Mouse (Mus musculus): ENCODE measurements around the gene Mbl1. TPM values are rescaled to one million over a fixed set of nuclear protein-coding genes. Genes with fewer than 3 reads are reported as not detected.

The Mbl1 gene
- polyA plus RNA-seq (2014; fragmentation: Nextera tagmentation; extraction: Ambion mirVana): 6.7 and 8.0 TPM in 2 replicates

- Histone ChIP-seq H3K4me2 (peak within 1 kb of the TSS; percentile 21), H3K27me3 (replicated peaks; ENCODE audit: control insufficient read depth, insufficient read depth, low read length) (no peaks in the 10 kb centered on the region), H3K4me3 (ENCODE audit: low read depth, low read length) (no peak within 1 kb of the TSS), H3K36me3 (ENCODE audit: control insufficient read depth, insufficient read depth, low read length) (no peaks in the 10 kb centered on the region), H3K4me1 (replicated peaks; ENCODE audit: control insufficient read depth, insufficient read depth, low read length) (no peaks in the 10 kb centered on the region), H3K9me3 (ENCODE audit: control insufficient read depth, low read length) (no peaks in the 10 kb centered on the region), H3K9ac (ENCODE audit: low read depth, low read length) (no peak within 1 kb of the TSS), H3K27ac (ENCODE audit: low read depth, low read length) (peak within 1 kb of the TSS; percentile 25; the same call in 1 of the 2 replicates)
- DNase-seq (ENCODE audit: low spot score): no peak
- ATAC-seq (replicated peaks; ENCODE audit: low FRiP score): peak; percentile 49; the same call in 1 of the 2 replicates
- 68% methylated on average over 7 of the region's 7 CpGs for WGBS
Observed at GRCm38 (mm10) chr14:41151220-41151898, at the start of gene Mbl1. Gene Mbl1 (plus strand): TSS chr14:41151458.

GRCm38 (mm10) chr14:41102269-41102668 is 49.0 kb upstream of the Mbl1 start:
- Histone ChIP-seq H3K27ac (ENCODE audit: low read depth, low read length) (no peak overlapping the region), H3K36me3 (ENCODE audit: control insufficient read depth, insufficient read depth, low read length) (no peaks in the 10 kb centered on the region), H3K27me3 (replicated peaks; ENCODE audit: control insufficient read depth, insufficient read depth, low read length) (no peaks in the 10 kb centered on the region), H3K9ac (ENCODE audit: low read depth, low read length) (no peak overlapping the region), H3K9me3 (ENCODE audit: control insufficient read depth, low read length) (no peaks in the 10 kb centered on the region), H3K4me1 (replicated peaks; ENCODE audit: control insufficient read depth, insufficient read depth, low read length) (no peaks in the 10 kb centered on the region), H3K4me3 (ENCODE audit: low read depth, low read length) (no peak overlapping the region), H3K4me2 (no peak overlapping the region)
- WGBS: 63% methylated on average over 2 of the region's 2 CpGs
- ATAC-seq (replicated peaks; ENCODE audit: low FRiP score) (no peak), DNase-seq (ENCODE audit: low spot score) (no peak)

- ATAC-seq (replicated peaks; ENCODE audit: low FRiP score): no peak
- Histone ChIP-seq H3K36me3 (ENCODE audit: control insufficient read depth, insufficient read depth, low read length) (no peaks in the 10 kb centered on the region), H3K9ac (ENCODE audit: low read depth, low read length) (no peak within 1 kb of the TSS), H3K27ac (ENCODE audit: low read depth, low read length) (no peak within 1 kb of the TSS), H3K4me3 (ENCODE audit: low read depth, low read length) (no peak within 1 kb of the TSS), H3K4me2 (no peak within 1 kb of the TSS), H3K27me3 (replicated peaks; ENCODE audit: control insufficient read depth, insufficient read depth, low read length) (no peaks in the 10 kb centered on the region), H3K4me1 (replicated peaks; ENCODE audit: control insufficient read depth, insufficient read depth, low read length) (no peaks in the 10 kb centered on the region), H3K9me3 (ENCODE audit: control insufficient read depth, low read length) (no peaks in the 10 kb centered on the region)
- no peak for DNase-seq (ENCODE audit: low spot score)
- WGBS: 52% methylated on average over 10 of the region's 10 CpGs
Observed at GRCm38 (mm10) chr14:41104853-41105444, 46.3 kb upstream of the Mbl1 start, which contains the start of gene Mat1a. Gene Mat1a (plus strand): TSS chr14:41105035.

GRCm38 (mm10) chr14:41111031-41111668 is 40.1 kb upstream of the Mbl1 start:
- no peaks in the 10 kb centered on the region for H3K36me3 ChIP-seq (ENCODE audit: control insufficient read depth, insufficient read depth, low read length)
- no peak overlapping the region for H3K9ac ChIP-seq (ENCODE audit: low read depth, low read length)
- no peaks in the 10 kb centered on the region for H3K9me3 ChIP-seq (ENCODE audit: control insufficient read depth, low read length)
- H3K4me2 ChIP-seq: no peak overlapping the region
- H3K4me3 ChIP-seq (ENCODE audit: low read depth, low read length): no peak overlapping the region
- ATAC-seq (replicated peaks; ENCODE audit: low FRiP score) (no peak), DNase-seq (ENCODE audit: low spot score) (no peak)
- 81% methylated on average over 7 of the region's 7 CpGs for WGBS
- H3K27me3 ChIP-seq (replicated peaks; ENCODE audit: control insufficient read depth, insufficient read depth, low read length): no peaks in the 10 kb centered on the region
- no peak overlapping the region for H3K27ac ChIP-seq (ENCODE audit: low read depth, low read length)
- no peaks in the 10 kb centered on the region for H3K4me1 ChIP-seq (replicated peaks; ENCODE audit: control insufficient read depth, insufficient read depth, low read length)

- no peak overlapping the region for H3K4me2 ChIP-seq
- no peaks in the 10 kb centered on the region for H3K4me1 ChIP-seq (replicated peaks; ENCODE audit: control insufficient read depth, insufficient read depth, low read length)
- 61% methylated on average over 4 of the region's 4 CpGs for WGBS
- no peaks in the 10 kb centered on the region for H3K9me3 ChIP-seq (ENCODE audit: control insufficient read depth, low read length)
- H3K36me3 ChIP-seq (ENCODE audit: control insufficient read depth, insufficient read depth, low read length): no peaks in the 10 kb centered on the region
- H3K27ac ChIP-seq (ENCODE audit: low read depth, low read length): no peak overlapping the region
- no peaks in the 10 kb centered on the region for H3K27me3 ChIP-seq (replicated peaks; ENCODE audit: control insufficient read depth, insufficient read depth, low read length)
- ATAC-seq (replicated peaks; ENCODE audit: low FRiP score) (no peak), DNase-seq (ENCODE audit: low spot score) (no peak)
- no peak overlapping the region for H3K9ac ChIP-seq (ENCODE audit: low read depth, low read length)
- no peak overlapping the region for H3K4me3 ChIP-seq (ENCODE audit: low read depth, low read length)
Observed at GRCm38 (mm10) chr14:41112944-41113343, 38.3 kb upstream of the Mbl1 start.

DNA sequence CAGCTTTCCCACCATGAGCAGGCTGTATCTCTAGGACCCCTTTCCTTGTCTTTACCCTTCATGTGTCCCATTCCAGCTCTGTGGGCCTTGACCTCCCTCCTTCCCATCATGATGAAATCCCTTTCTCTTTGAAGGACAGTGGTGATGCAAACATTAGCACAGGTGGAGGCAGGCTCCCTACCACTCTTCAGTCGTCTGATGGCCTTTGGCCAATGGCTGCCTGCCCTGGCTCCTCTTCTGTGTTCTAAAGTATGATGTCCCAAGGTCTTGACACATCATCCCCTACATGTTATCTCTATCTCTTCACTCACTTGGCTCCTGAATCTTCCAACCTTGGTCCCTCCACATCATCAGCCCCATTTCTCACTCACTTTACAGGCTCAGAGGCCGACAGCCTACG is 35.0 kb upstream of the Mbl1 start:
- Histone ChIP-seq H3K4me1 (replicated peaks; ENCODE audit: control insufficient read depth, insufficient read depth, low read length) (no peaks in the 10 kb centered on the region), H3K9ac (ENCODE audit: low read depth, low read length) (no peak overlapping the region), H3K4me2 (no peak overlapping the region), H3K36me3 (ENCODE audit: control insufficient read depth, insufficient read depth, low read length) (no peaks in the 10 kb centered on the region), H3K9me3 (ENCODE audit: control insufficient read depth, low read length) (no peaks in the 10 kb centered on the region), H3K27me3 (replicated peaks; ENCODE audit: control insufficient read depth, insufficient read depth, low read length) (no peaks in the 10 kb centered on the region), H3K4me3 (ENCODE audit: low read depth, low read length) (no peak overlapping the region), H3K27ac (ENCODE audit: low read depth, low read length) (no peak overlapping the region)
- 74% methylated on average over 3 of the region's 3 CpGs for WGBS
- ATAC-seq (replicated peaks; ENCODE audit: low FRiP score) (no peak), DNase-seq (ENCODE audit: low spot score) (no peak)

GRCm38 (mm10) chr14:41124683-41125082 is 26.6 kb upstream of the Mbl1 start:
- no peak for ATAC-seq (replicated peaks; ENCODE audit: low FRiP score)
- Histone ChIP-seq H3K4me1 (replicated peaks; ENCODE audit: control insufficient read depth, insufficient read depth, low read length) (no peaks in the 10 kb centered on the region), H3K9ac (ENCODE audit: low read depth, low read length) (no peak overlapping the region), H3K27me3 (replicated peaks; ENCODE audit: control insufficient read depth, insufficient read depth, low read length) (no peaks in the 10 kb centered on the region), H3K4me2 (no peak overlapping the region), H3K36me3 (ENCODE audit: control insufficient read depth, insufficient read depth, low read length) (no peaks in the 10 kb centered on the region), H3K4me3 (ENCODE audit: low read depth, low read length) (no peak overlapping the region), H3K27ac (ENCODE audit: low read depth, low read length) (no peak overlapping the region), H3K9me3 (ENCODE audit: control insufficient read depth, low read length) (no peaks in the 10 kb centered on the region)
- 83% methylated on average over 5 of the region's 5 CpGs for WGBS
- no peak for DNase-seq (ENCODE audit: low spot score)

GRCm38 (mm10) chr14:41127997-41128396 is 23.3 kb upstream of the Mbl1 start:
- no peaks in the 10 kb centered on the region for H3K27me3 ChIP-seq (replicated peaks; ENCODE audit: control insufficient read depth, insufficient read depth, low read length)
- 12% methylated on average over 4 of the region's 4 CpGs for WGBS
- no peak overlapping the region for H3K27ac ChIP-seq (ENCODE audit: low read depth, low read length)
- no peaks in the 10 kb centered on the region for H3K36me3 ChIP-seq (ENCODE audit: control insufficient read depth, insufficient read depth, low read length)
- ATAC-seq (replicated peaks; ENCODE audit: low FRiP score) (peak; percentile 59; the same call in 1 of the 2 replicates), DNase-seq (ENCODE audit: low spot score) (no peak)
- no peak overlapping the region for H3K9ac ChIP-seq (ENCODE audit: low read depth, low read length)
- H3K4me1 ChIP-seq (replicated peaks; ENCODE audit: control insufficient read depth, insufficient read depth, low read length): no peaks in the 10 kb centered on the region
- no peak overlapping the region for H3K4me2 ChIP-seq
- H3K9me3 ChIP-seq (ENCODE audit: control insufficient read depth, low read length): no peaks in the 10 kb centered on the region
- H3K4me3 ChIP-seq (ENCODE audit: low read depth, low read length): no peak overlapping the region
